Mouse (Mus musculus) common myeloid progenitor, adult 5-6 weeks (primary cell): ENCODE measurements around the gene Olfr617. TPM values are rescaled to one million over a fixed set of nuclear protein-coding genes. Genes with fewer than 3 reads are reported as not detected.
"Not testable (repeated sequence)": the region's sequence is repeated elsewhere in the genome, so short reads cannot be mapped to it uniquely, and the experiment has no call there.

Experiments used
- ATAC-seq: replicated peaks from 2 replicates; pipeline ENCODE4 v1.8.0; 2016; ENCODE audit warnings: low read depth, mild to moderate bottlenecking, moderate TSS enrichment, inconsistent platforms; ENCODE audit not compliant: poor library complexity, severe bottlenecking
- total RNA-seq: library from RNA; stranded (forward); fragments of 200-1000, 187-1606 nt; gene quantifications from 2 replicates; pipeline ENCODE4 v1.2.3, GENCODE M21; 2017

The Olfr617 gene
- total RNA-seq = not detected in 2 replicates

- ATAC-seq = no peak
Measured at GRCm38 (mm10) chr7:103572761-103573160, at the start of gene Olfr617. Gene Olfr617, plus strand, starts transcription at chr7:103573061.

GRCm38 (mm10) chr7:103542617-103543016, 30.2 kb upstream of the Olfr617 start, which contains the start of gene Olfr612:
Gene Olfr612, minus strand, starts transcription at chr7:103542717.
- not testable (repeated sequence) for ATAC-seq

- no peak for ATAC-seq
Measured at GRCm38 (mm10) chr7:103547774-103548173, 25.1 kb upstream of the Olfr617 start, which contains the start of gene Olfr613. Gene Olfr613, plus strand, starts transcription at chr7:103548074.

- no peak for ATAC-seq
Measured at GRCm38 (mm10) chr7:103555779-103556178, 17.1 kb upstream of the Olfr617 start, which contains the start of gene Olfr615. Gene Olfr615, plus strand, starts transcription at chr7:103556079.

GRCm38 (mm10) chr7:103569043-103569442, 3.8 kb upstream of the Olfr617 start, which contains the start of gene Olfr616:
Gene Olfr616, minus strand, starts transcription at chr7:103569143.
- no peak for ATAC-seq

- ATAC-seq = no peak
Measured at GRCm38 (mm10) chr7:103589803-103590202, 16.9 kb downstream of the Olfr617 start, which contains the start of gene Olfr618. Gene Olfr618, plus strand, starts transcription at chr7:103590103.

- no peak for ATAC-seq
Measured at GRCm38 (mm10) chr7:103600275-103600674, 27.4 kb downstream of the Olfr617 start, which contains the start of gene Olfr619. Gene Olfr619, plus strand, starts transcription at chr7:103600575.

GRCm38 (mm10) chr7:103607425-103607824, 34.6 kb downstream of the Olfr617 start:
- peak; percentile 93 for ATAC-seq

GRCm38 (mm10) chr7:103612434-103612833, 39.6 kb downstream of the Olfr617 start, which contains the start of gene Olfr620:
Gene Olfr620, minus strand, starts transcription at chr7:103612534.
- no peak for ATAC-seq

Other genes starting within 250 kb of the Olfr617 start
- not detected in 2 replicates for gene Olfr598, start 249.5 kb upstream of the Olfr617 start, total RNA-seq
- gene Olfr599, start 237.1 kb upstream of the Olfr617 start, total RNA-seq = not detected in 2 replicates
- gene Olfr600, start 223.4 kb upstream of the Olfr617 start, total RNA-seq = not detected in 2 replicates
- not detected in 2 replicates for gene Olfr601, start 210.4 kb upstream of the Olfr617 start, total RNA-seq
- gene Olfr603, start 186.9 kb upstream of the Olfr617 start, total RNA-seq = not detected in 2 replicates
- not detected in 2 replicates for gene Usp17lc, start 158.0 kb upstream of the Olfr617 start, total RNA-seq
- not detected in 2 replicates for gene Olfr605, start 127.6 kb upstream of the Olfr617 start, total RNA-seq
- not detected in 2 replicates for gene Olfr606, start 124.0 kb upstream of the Olfr617 start, total RNA-seq
- gene Olfr607, start 108.9 kb upstream of the Olfr617 start, total RNA-seq = not detected in 2 replicates
- gene Olfr608, start 103.2 kb upstream of the Olfr617 start, total RNA-seq = not detected in 2 replicates
- not detected in 2 replicates for gene Olfr609, start 75.0 kb upstream of the Olfr617 start, total RNA-seq
- not detected in 2 replicates for gene Olfr610, start 60.9 kb upstream of the Olfr617 start, total RNA-seq
- not detected in 2 replicates for gene Olfr611, start 52.2 kb upstream of the Olfr617 start, total RNA-seq
- not detected in 2 replicates for gene Olfr612, start 30.3 kb upstream of the Olfr617 start, total RNA-seq
- not detected in 2 replicates for gene Olfr613, start 25.0 kb upstream of the Olfr617 start, total RNA-seq
- gene Olfr615, start 17.0 kb upstream of the Olfr617 start, total RNA-seq = not detected in 2 replicates
- not detected in 2 replicates for gene Olfr616, start 3.9 kb upstream of the Olfr617 start, total RNA-seq
- not detected in 2 replicates for gene Olfr618, start 17.0 kb downstream of the Olfr617 start, total RNA-seq
- gene Olfr619, start 27.5 kb downstream of the Olfr617 start, total RNA-seq = not detected in 2 replicates
- gene Olfr620, start 39.5 kb downstream of the Olfr617 start, total RNA-seq = not detected in 2 replicates
- not detected in 2 replicates for gene Olfr622, start 69.6 kb downstream of the Olfr617 start, total RNA-seq
- gene Olfr623, start 90.6 kb downstream of the Olfr617 start, total RNA-seq = not detected in 2 replicates
- under 0.01 TPM in 1 of 2 replicates, not detected in the other for gene Olfr624, start 98.1 kb downstream of the Olfr617 start, total RNA-seq
- gene Olfr625-ps1, start 109.7 kb downstream of the Olfr617 start, total RNA-seq = not detected in 2 replicates
- gene Olfr243, start 141.6 kb downstream of the Olfr617 start, total RNA-seq = not detected in 2 replicates
- not detected in 2 replicates for gene Olfr628, start 157.3 kb downstream of the Olfr617 start, total RNA-seq
- gene Olfr629, start 171.9 kb downstream of the Olfr617 start, total RNA-seq = not detected in 2 replicates
- not detected in 2 replicates for gene Olfr630, start 184.3 kb downstream of the Olfr617 start, total RNA-seq
- not detected in 2 replicates for gene Olfr69, start 198.5 kb downstream of the Olfr617 start, total RNA-seq
- not detected in 2 replicates for gene Olfr68, start 206.6 kb downstream of the Olfr617 start, total RNA-seq
- not detected in 2 replicates for gene Olfr67, start 218.8 kb downstream of the Olfr617 start, total RNA-seq
- 13.0 and 18.6 TPM in 2 replicates for gene Hbb-bt, start 240.9 kb downstream of the Olfr617 start, total RNA-seq